Mouse (Mus musculus): ENCODE results near the gene Ppp1ca. TPM values are rescaled to one million over a fixed set of nuclear protein-coding genes. Genes with fewer than 3 reads are reported as not detected.

Gene Ppp1ca
- total and polyA plus RNA-seq, 2 experiments from 2014 or later, result 738 to 808 TPM

GRCm38 (mm10) chr19:4156073-4156579 is 35.7 kb upstream of the Ppp1ca start:
- Histone ChIP-seq H3K9ac (replicated peaks; ENCODE audit: low read depth, low read length) (no peak overlapping the region), H3K36me3 (replicated peaks; ENCODE audit: control insufficient read depth, insufficient read depth, low read length) (peaks cover 74% of the 10 kb centered on the region), H3K27ac (ENCODE audit: low read depth) (no peak overlapping the region), H3K4me1 (ENCODE audit: control insufficient read depth, insufficient read depth) (peaks cover 5% of the 10 kb centered on the region; the same call in 1 of the 2 replicates), H3K27me3 (ENCODE audit: control insufficient read depth, insufficient read depth, low read length) (no peaks in the 10 kb centered on the region), H3K4me3 (ENCODE audit: low read depth, low read length) (peak overlapping the region; percentile 24; the same call in 1 of the 2 replicates), H3K9me3 (replicated peaks; ENCODE audit: control insufficient read depth, low read length) (no peaks in the 10 kb centered on the region), H3K4me2 (ENCODE audit: low read depth, low read length) (peak overlapping the region; percentile 14; the same call in 1 of the 2 replicates)
- TF ChIP-seq EP300 (IDR thresholded peaks at IDR 0.05; ENCODE audit: low read depth) (no peak), CTCF (IDR thresholded peaks at IDR 0.05; ENCODE audit: low read depth) (no peak)
- 65% methylated on average over 19 of the region's 20 CpGs for WGBS
- ATAC-seq (ENCODE audit: insufficient read depth, low read depth) (no peak), DNase-seq (ENCODE audit: low spot score) (no peak)

- Histone ChIP-seq H3K4me3 (ENCODE audit: low read depth, low read length) (no peak overlapping the region), H3K9ac (replicated peaks; ENCODE audit: low read depth, low read length) (no peak overlapping the region), H3K27me3 (ENCODE audit: control insufficient read depth, insufficient read depth, low read length) (no peaks in the 10 kb centered on the region), H3K36me3 (replicated peaks; ENCODE audit: control insufficient read depth, insufficient read depth, low read length) (peaks cover 76% of the 10 kb centered on the region), H3K27ac (ENCODE audit: low read depth) (no peak overlapping the region), H3K9me3 (replicated peaks; ENCODE audit: control insufficient read depth, low read length) (no peaks in the 10 kb centered on the region), H3K4me1 (ENCODE audit: control insufficient read depth, insufficient read depth) (peaks cover 5% of the 10 kb centered on the region; the same call in 1 of the 2 replicates), H3K4me2 (ENCODE audit: low read depth, low read length) (no peak overlapping the region)
- DNase-seq (ENCODE audit: low spot score), result no peak
- no peak for TF ChIP-seq CTCF (IDR thresholded peaks at IDR 0.05; ENCODE audit: low read depth)
- TF ChIP-seq EP300 (IDR thresholded peaks at IDR 0.05; ENCODE audit: low read depth), result no peak
- 83% methylated on average over 12 of the region's 12 CpGs for WGBS
- no peak for ATAC-seq (ENCODE audit: insufficient read depth, low read depth)
Observed at GRCm38 (mm10) chr19:4156771-4157170, 35.1 kb upstream of the Ppp1ca start.

DNA sequence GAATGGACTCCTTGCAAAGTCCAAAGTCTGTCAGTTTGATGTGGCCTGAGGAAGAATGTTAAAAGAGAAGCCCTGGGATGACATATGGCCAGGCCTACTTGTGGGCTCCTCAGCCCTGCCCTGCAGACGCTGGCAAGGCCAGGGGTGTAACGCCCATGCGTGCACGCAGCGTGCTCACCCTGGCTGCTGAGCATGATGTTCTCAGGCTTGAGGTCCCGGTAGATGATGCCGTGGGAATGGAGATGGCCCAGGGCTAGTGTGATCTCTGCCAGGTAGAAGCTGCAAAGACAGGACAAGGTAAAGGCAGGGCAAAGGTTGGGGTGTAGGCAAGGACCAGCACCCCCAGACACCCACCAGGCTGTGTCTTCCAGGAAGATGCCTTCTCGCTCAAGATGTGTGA is 32.8 kb upstream of the Ppp1ca start:
- Histone ChIP-seq H3K4me3 (ENCODE audit: low read depth, low read length) (no peak overlapping the region), H3K9me3 (replicated peaks; ENCODE audit: control insufficient read depth, low read length) (no peaks in the 10 kb centered on the region), H3K27me3 (ENCODE audit: control insufficient read depth, insufficient read depth, low read length) (no peaks in the 10 kb centered on the region), H3K4me1 (ENCODE audit: control insufficient read depth, insufficient read depth) (peaks cover 4% of the 10 kb centered on the region), H3K9ac (replicated peaks; ENCODE audit: low read depth, low read length) (no peak overlapping the region), H3K27ac (ENCODE audit: low read depth) (no peak overlapping the region), H3K36me3 (replicated peaks; ENCODE audit: control insufficient read depth, insufficient read depth, low read length) (peaks cover 56% of the 10 kb centered on the region), H3K4me2 (ENCODE audit: low read depth, low read length) (no peak overlapping the region)
- 94% methylated on average over 8 of the region's 8 CpGs for WGBS
- DNase-seq (ENCODE audit: low spot score) (no peak), ATAC-seq (ENCODE audit: insufficient read depth, low read depth) (no peak)
- TF ChIP-seq EP300 (IDR thresholded peaks at IDR 0.05; ENCODE audit: low read depth) (no peak), CTCF (IDR thresholded peaks at IDR 0.05; ENCODE audit: low read depth) (no peak)

DNA sequence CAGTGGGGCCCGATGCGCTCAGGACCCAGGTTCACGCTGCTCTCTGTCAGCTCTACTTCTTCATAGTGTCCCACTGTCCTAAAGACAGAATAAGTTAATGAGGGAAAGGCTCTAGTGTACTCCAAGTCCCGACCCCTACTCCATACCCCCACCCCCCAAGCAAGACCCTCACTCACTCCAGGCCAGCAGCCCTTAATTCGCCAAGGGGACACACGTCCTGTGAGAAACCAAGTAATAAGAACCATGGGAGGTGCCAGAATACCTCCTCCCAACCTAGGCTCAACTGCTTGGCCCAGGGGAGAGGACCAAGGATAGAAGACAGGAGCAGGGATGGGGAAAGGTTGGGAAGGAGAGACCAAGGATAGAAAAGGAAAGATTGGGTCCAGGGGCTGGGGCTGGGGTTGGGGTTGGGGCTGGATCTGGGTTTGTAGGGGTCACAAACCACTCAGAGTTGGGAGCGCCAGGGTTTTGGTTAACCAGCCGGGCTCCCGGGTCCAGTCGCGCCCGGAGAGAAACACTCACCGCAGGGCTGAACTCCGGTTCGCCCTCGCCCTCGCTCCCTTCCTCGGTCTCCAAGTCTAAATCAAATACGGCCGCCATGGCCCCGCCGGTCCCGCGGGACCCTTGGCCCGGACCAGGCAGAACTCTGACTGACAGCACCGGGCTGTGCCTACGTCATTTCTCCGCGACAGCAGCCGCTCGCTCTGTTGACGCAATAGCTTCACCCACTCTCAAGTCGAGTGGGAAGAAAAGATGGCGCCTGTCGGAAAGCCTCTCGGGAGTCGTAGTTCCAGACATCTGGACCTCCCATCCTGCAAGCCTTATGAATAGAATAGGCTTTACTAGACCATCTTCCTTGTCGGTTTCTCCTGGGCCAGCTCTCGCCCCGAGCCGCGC is 29.0 kb upstream of the Ppp1ca start, which contains the start of gene Rps6kb2:
Rps6kb2 (minus strand) TSS at position 709 of the 897 bp plus-strand sequence.
- DNase-seq (ENCODE audit: low spot score) (peak; percentile 97), ATAC-seq (ENCODE audit: insufficient read depth, low read depth) (peak; percentile 79)
- Histone ChIP-seq H3K4me1 (ENCODE audit: control insufficient read depth, insufficient read depth) (peaks cover 7% of the 10 kb centered on the region), H3K36me3 (replicated peaks; ENCODE audit: control insufficient read depth, insufficient read depth, low read length) (peaks cover 44% of the 10 kb centered on the region), H3K4me3 (ENCODE audit: low read depth, low read length) (peak within 1 kb of the TSS; percentile 80), H3K4me2 (ENCODE audit: low read depth, low read length) (peak within 1 kb of the TSS; percentile 81), H3K9ac (replicated peaks; ENCODE audit: low read depth, low read length) (peak within 1 kb of the TSS; percentile 81), H3K27ac (ENCODE audit: low read depth) (peak within 1 kb of the TSS; percentile 46), H3K9me3 (replicated peaks; ENCODE audit: control insufficient read depth, low read length) (no peaks in the 10 kb centered on the region), H3K27me3 (ENCODE audit: control insufficient read depth, insufficient read depth, low read length) (no peaks in the 10 kb centered on the region)
- TF ChIP-seq EP300 (IDR thresholded peaks at IDR 0.05; ENCODE audit: low read depth) (peak; percentile 64; the same call in 1 of the 2 replicates), CTCF (IDR thresholded peaks at IDR 0.05; ENCODE audit: low read depth) (no peak; the same call in 1 of the 2 replicates)
- WGBS, result 6% methylated on average over 42 of the region's 42 CpGs

- no peaks in the 10 kb centered on the region for H3K9me3 ChIP-seq (replicated peaks; ENCODE audit: control insufficient read depth, low read length)
- no peak for TF ChIP-seq CTCF (IDR thresholded peaks at IDR 0.05; ENCODE audit: low read depth)
- peak; percentile 13; the same call in 1 of the 2 replicates for TF ChIP-seq EP300 (IDR thresholded peaks at IDR 0.05; ENCODE audit: low read depth)
- H3K4me1 ChIP-seq (ENCODE audit: control insufficient read depth, insufficient read depth), result peaks cover 7% of the 10 kb centered on the region
- H3K36me3 ChIP-seq (replicated peaks; ENCODE audit: control insufficient read depth, insufficient read depth, low read length), result peaks cover 38% of the 10 kb centered on the region
- H3K4me3 ChIP-seq (ENCODE audit: low read depth, low read length), result peak overlapping the region; percentile 80
- peak overlapping the region; percentile 81 for H3K4me2 ChIP-seq (ENCODE audit: low read depth, low read length)
- no peaks in the 10 kb centered on the region for H3K27me3 ChIP-seq (ENCODE audit: control insufficient read depth, insufficient read depth, low read length)
- H3K9ac ChIP-seq (replicated peaks; ENCODE audit: low read depth, low read length), result peak overlapping the region; percentile 81; the same call in 1 of the 2 replicates
- H3K27ac ChIP-seq (ENCODE audit: low read depth), result peak overlapping the region; percentile 44; the same call in 1 of the 2 replicates
- WGBS, result 35% methylated on average over 4 of the region's 4 CpGs
- DNase-seq (ENCODE audit: low spot score), result no peak
- no peak for ATAC-seq (ENCODE audit: insufficient read depth, low read depth)
Observed at GRCm38 (mm10) chr19:4163543-4163887, 28.4 kb upstream of the Ppp1ca start.

All from heart, postnatal 0 days (tissue).